Mouse (Mus musculus): ENCODE results near the gene Inpp5k.
A peak's percentile ranks its signal among the peaks of the same experiment; 100 is the strongest.

Gene Inpp5k

GRCm38 (mm10) chr11:75620136-75620780 is 10.5 kb upstream of the Inpp5k start:
- no peak for DNase-seq (ENCODE audit: extremely low spot score, low spot score)

DNA sequence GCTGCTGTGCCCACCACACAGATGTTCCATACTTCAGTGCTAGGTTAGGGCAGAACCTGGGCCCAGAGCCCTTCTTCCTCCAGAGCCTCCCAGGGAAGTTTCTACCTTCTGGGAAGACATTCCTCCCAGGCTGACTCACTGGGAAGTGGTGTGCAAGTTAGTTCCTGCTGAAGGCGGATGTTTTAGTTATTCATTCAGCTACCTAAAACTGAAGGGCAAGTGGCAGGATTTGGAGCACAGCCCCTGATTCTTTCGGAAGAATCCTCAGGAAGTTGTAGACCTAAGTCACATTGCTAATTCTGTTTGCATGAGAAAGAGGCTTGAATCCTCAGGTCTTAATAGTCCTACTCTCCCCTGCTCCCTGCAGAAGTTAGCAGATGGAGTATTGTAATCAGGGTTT is 9.4 kb upstream of the Inpp5k start:
- no peak for DNase-seq (ENCODE audit: extremely low spot score, low spot score)

DNA sequence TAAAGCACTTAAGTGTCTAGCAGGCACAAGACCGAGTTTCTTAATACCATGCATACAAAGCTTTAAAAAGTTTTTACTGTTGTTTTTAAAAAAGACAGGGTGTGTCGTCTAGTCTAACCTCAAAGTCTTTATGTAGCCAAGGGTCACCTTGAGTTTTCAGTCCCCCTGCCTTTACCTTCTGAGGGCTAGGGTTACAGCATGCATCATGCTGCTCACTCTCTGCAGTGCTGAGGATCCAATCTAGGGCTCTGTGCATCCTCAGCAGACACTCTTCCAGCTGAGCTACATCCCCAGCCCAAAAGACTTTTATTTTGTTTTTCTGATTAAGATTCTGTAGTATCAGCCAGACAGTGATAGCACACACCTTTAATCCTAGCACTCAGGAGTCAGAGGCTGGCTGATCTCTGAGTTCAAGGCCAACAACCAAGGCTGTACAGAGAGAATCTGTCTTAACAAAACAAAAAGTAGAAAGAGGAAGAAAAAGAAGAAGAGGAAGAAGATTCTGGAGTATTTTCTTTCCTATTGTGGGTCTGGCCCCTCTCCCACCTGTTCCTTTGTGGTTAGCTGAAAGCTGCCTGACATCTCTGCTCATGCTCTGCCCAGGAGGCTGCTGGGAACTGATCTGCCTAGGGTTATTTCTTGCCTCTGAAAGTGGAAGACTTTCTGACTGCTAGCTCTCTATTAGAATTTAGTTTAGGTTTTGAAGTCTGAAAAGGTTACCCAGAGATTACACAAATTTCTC is 8.0 kb upstream of the Inpp5k start:
- DNase-seq (ENCODE audit: extremely low spot score, low spot score): no peak

DNA sequence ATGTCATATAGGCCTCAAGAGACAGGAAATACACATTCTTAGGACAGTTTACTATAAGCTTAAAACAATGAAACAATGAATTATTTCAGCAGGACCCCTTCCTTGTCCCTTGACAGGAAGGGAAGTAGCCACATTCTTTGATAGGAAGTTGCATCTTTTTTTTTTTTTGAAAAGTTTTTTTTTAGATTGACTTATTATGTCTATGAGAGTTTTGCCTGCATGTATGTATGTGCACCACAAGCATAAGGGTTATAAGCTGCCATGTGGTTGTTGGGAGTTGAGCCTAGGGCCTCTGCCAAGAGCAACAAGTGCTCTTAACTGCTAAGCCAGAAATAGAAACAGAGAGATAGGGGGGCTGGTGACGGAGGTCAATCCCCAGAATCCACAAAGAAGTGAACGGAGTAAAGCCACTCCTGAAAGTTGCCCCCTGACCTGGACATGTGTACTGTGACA is 6.7 kb upstream of the Inpp5k start:
- DNase-seq (ENCODE audit: extremely low spot score, low spot score): no peak

DNA sequence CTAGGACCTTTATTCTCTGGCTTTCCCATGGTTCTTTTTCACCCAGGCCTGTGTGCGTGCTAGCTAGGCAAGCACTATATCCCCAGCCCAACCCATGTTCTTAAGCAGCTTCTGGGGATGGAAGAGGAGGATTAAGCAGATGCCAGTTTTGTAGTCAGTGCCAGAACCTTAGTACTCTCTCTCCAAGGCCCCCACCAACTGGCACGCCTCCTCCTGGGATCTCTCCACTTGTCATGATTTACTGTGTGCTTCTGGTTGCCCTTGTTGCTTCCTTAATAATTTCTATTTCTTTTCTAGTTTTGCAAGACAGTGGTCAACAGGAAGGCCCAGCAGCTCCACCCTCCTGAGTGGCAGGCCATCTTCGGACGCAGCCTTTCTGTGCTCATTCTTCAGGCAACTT is 5.0 kb upstream of the Inpp5k start:
- DNase-seq (ENCODE audit: extremely low spot score, low spot score): no peak

DNA sequence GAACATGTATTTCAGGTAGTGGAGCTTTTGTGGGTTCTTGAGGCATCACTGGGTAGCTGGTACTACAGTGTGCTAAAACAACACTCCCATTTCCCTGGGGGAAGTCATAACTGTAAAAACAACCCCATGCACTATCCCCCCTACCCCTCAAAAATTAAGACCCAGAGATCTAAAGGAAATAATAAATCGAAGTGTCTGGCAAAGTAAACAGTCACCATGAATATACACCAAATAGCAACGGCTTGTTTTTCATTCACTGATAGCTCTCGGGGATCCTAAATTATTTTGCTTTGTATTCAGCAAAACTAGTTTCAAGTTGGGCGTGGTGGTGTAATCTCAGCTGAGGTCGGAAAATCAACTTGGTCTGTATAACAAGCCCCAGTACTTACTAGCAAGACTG is 690 bp upstream of the Inpp5k start:
- DNase-seq (ENCODE audit: extremely low spot score, low spot score): no peak

GRCm38 (mm10) chr11:75631561-75632225 is 905 bp downstream of the Inpp5k start:
- no peak for DNase-seq (ENCODE audit: extremely low spot score, low spot score)

- DNase-seq (ENCODE audit: extremely low spot score, low spot score): no peak
These were observed 2.1 kb downstream of the Inpp5k start for GRCm38 (mm10) chr11:75632921-75633320.

DNA sequence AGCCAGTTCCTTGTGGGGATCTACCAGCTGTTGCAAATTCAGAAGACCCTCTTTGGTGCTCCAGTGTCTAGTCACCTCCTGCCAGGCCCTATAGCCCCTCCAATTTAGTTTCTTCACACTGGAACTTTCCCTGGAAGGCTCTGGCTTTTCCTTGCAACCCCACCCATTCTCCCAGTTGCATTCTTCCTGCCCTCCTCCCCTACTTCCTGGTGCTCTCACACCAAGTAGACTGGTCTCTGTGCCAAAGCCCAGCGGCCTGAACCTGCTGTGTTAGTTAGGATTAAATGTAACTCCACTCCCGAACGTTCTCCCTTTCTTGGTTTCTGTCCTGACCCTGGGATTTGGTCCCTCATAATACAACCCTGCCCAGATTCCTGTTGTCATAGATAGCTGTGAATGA is 4.0 kb downstream of the Inpp5k start:
- DNase-seq (ENCODE audit: extremely low spot score, low spot score): no peak

GRCm38 (mm10) chr11:75635315-75635714 is 4.5 kb downstream of the Inpp5k start:
- DNase-seq (ENCODE audit: extremely low spot score, low spot score): no peak

DNA sequence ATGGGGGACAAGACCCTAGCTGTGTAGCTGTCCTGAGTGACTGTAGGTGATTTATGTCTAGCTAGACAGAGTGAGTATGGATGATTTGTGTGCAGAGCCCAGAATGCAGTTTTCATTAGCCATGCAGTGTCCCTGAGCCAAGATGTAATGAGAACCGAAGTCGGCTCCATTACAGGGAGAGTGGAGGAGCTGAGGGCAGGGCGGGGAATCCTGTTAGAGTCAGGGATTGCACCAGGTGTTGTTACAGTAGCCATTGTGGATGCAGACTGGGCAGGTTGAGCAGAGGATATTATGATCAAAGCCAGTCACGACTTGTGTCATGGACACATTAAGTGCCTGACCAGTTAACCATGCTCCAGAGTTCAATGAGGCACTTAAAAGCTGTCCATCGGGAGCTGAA is 12.5 kb downstream of the Inpp5k start:
- DNase-seq (ENCODE audit: extremely low spot score, low spot score): no peak

- DNase-seq (ENCODE audit: extremely low spot score, low spot score): no peak
These were observed 13.9 kb downstream of the Inpp5k start for GRCm38 (mm10) chr11:75644684-75645083.

- DNase-seq (ENCODE audit: extremely low spot score, low spot score): no peak
These were observed 17.0 kb downstream of the Inpp5k start for GRCm38 (mm10) chr11:75647681-75648211.

DNA sequence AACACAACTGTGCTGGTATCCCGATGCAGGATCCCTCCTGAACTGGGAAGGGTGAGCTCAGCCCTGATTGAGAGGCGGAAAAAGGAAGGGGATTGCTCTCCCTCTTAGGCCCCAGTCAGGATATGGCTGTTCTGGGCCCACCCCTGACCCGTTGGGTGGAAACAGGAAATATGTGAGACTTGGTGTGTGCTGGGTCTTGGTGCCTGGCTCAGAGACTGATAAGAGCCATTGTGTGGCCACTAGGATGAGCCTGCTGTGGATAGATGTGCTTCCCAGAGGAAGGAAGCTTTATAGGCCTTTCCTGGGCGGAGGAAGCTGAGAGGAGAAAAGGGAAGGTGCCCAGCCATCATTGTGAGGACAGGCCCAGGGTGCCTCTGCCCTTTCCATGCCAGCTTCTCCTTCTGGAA is 18.4 kb downstream of the Inpp5k start:
- DNase-seq (ENCODE audit: extremely low spot score, low spot score): no peak

DNA sequence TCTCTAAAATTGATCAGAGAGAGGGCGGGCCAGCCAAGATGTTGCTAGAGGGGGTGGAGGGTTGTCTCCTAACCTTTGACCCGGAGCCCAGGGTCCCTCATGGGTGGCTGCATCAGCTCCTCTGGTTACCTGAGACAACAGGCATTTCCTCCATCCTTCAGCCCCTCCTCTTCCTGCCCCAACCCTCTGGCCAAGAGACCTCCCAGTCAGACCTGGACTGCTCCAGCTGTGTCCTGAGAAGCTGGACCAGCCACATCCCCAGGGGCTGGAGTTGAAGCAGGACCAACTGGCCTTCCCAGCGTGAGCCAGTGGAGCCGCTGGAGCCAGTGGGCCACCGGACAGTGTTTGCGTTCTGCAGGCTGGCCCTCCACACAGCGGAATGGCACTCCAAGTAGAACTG is 19.5 kb downstream of the Inpp5k start, which contains the start of gene Myo1c:
Gene Myo1c, plus strand, starts transcription at position 194 of the 400 bp plus-strand sequence.
- no peak for DNase-seq (ENCODE audit: extremely low spot score, low spot score)

- no peak for DNase-seq (ENCODE audit: extremely low spot score, low spot score)
These were observed 20.2 kb downstream of the Inpp5k start for GRCm38 (mm10) chr11:75650958-75651425.

DNA sequence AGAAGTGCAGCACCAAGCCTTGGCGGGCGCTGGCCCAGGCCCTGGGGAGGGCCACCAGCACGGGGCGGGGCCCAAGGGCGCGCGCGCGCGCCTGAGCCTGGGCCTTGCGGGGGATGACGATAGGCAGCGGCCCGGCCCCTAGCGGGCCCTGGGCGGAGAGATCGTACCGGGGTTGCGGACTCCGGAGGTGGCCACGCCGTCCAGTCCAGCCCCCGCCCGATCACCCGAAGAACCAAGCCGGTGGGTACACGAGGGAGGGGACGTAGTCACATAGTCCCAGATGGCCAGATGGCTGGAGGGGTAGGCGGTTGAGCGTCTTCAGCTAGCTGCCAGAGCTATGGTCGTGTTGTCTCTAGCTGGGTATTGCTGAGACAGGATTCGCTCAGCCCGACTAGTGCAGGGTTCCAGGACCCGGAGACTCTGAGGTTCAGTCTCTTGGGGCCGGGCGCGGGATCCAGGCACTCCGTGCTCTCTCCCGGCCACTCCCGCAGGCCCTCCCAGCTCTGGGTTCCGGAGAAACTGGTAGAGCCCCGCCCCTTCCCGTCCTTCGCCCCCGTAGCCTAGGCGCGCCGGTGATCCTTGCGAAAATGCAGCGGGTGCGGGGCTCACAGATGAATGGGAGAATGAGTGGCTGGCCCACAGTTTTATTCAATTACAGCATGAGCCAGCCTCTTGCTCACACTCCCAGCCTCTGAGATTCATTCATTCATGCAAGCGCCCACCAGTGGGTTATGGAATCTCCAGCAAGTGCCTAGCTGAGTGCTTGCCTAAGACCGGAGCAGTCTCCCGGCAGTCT is 20.8 kb downstream of the Inpp5k start:
- peak; percentile 72 for DNase-seq (ENCODE audit: extremely low spot score, low spot score)

DNA sequence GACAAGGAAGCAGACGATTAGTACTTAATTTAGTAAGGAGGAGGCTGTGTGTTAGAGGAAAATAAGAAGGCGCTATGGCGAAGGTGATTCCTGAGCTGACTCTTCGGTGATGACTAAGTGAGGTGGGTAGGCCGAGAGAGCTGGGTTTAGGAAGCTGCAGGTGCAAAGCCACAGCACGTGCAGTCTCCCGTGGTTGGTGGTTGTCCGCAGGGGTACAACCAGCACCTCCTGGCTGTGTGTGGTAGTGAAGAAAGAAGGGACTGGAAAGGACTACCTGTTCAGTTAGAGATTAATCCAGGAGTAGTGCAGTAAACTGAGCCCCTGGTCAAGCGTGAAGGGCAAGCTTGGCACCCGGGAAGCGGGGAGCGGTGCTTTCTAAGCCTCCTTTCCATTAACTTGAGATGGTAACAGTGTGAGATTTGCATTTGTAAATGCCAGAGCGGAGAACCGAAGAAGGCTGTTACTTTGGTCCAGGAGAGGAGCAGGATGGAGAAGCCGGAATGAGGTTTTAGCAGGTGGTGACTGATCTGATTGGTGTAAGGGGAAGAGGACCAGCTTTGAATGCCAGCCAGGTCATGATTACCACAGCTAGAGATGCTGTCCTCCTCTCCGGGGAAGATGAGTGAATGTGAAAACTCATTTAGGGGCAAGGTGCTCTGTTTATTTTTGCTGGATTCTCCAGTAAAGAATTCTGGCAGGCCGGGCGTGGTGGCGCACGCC is 21.6 kb downstream of the Inpp5k start:
- no peak for DNase-seq (ENCODE audit: extremely low spot score, low spot score)

DNA sequence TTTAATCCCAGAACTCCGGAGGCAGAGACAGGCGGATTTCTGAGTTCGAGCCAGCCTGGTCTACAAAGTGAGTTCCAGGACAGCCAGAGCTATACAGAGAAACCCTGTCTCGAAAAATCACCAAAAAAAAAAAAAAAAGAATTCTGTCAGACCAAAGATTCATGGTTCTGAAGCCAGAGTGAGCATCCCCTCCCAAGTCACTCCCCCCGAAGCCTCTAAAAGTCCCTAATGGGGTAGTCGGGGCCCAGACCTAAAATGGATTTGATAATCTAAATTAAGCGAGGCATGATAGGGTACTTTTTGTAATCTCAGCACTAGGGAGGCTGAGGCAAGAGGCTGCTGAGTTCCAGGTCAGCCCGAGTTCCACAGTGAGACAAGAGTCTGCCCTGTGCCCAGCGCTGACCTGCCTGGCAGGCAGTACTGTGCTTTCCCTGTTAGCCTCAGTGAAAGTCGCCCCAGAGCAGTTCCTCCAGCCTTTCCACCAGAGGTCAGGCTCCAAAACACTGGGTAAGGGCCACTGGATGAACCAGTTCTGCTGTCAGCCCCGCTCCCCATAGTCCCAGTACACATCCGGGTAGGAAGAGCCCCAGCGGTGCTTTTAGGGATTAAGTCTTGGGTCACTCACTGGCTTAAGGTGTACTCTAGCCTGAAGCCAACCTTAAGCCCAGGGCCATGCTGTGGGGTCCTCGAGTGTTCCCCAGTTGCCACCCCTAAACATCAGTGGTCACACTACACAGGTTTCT is 22.3 kb downstream of the Inpp5k start:
- peak; percentile 40 for DNase-seq (ENCODE audit: extremely low spot score, low spot score)
